In genomic region chr3:89857353-89857752, GRCm38 (mm10) we compare ENCODE assay signal across 10 mouse cellular contexts. TPM values are rescaled to one million over a fixed set of nuclear protein-coding genes. Genes with fewer than 3 reads are reported as not detected.
DNase-seq lines count a peak whose midpoint lies in the region; ATAC-seq and TF ChIP-seq lines count a peak whose summit lies in the region.
"Had no signal": no experiment of that assay in that cellular context is flagged by ENCODE, and none has a peak within 500 bp of the region (broad histone marks: within the 10 kb centered on the region; RNA-seq: fewer than 3 reads in every experiment).

No protein-coding gene starts in this region.

- H3K27ac ChIP-seq in heart, postnatal 0 days (ENCODE audit: low read depth): no peak overlapping the region
- H3K27ac ChIP-seq in stomach, postnatal 0 days (replicated peaks): no peak overlapping the region
- no peak overlapping the region for H3K27ac ChIP-seq in intestine, embryonic 15.5 days
- H3K27ac ChIP-seq: forebrain, embryonic 13.5 days; heart, embryonic 13.5 days had no signal

- no peaks in the 10 kb centered on the region for H3K4me1 ChIP-seq in heart, postnatal 0 days (ENCODE audit: control insufficient read depth, insufficient read depth)
- no peaks in the 10 kb centered on the region for H3K4me1 ChIP-seq in stomach, postnatal 0 days (replicated peaks; ENCODE audit: control insufficient read depth, insufficient read depth)
- 0 out of 2 replicates have a peak, but pooled peaks cover 6% of the 10 kb centered on the region for H3K4me1 ChIP-seq in intestine, embryonic 15.5 days (replicated peaks)

- H3K4me2 ChIP-seq in heart, postnatal 0 days (ENCODE audit: low read depth, low read length): no peak overlapping the region
- H3K4me2 ChIP-seq in stomach, postnatal 0 days (replicated peaks; ENCODE audit: low read depth): no peak overlapping the region
- H3K4me2 ChIP-seq in intestine, embryonic 15.5 days (replicated peaks): no peak overlapping the region
- H3K4me2 ChIP-seq: forebrain, embryonic 13.5 days; heart, embryonic 13.5 days had no signal

- no peaks in the 10 kb centered on the region for H3K27me3 ChIP-seq in heart, postnatal 0 days (ENCODE audit: control insufficient read depth, insufficient read depth, low read length)
- H3K27me3 ChIP-seq in stomach, postnatal 0 days (ENCODE audit: control insufficient read depth, insufficient read depth, low read length): no peaks in the 10 kb centered on the region
- no peaks in the 10 kb centered on the region for H3K27me3 ChIP-seq in intestine, embryonic 15.5 days (replicated peaks)
- H3K27me3 ChIP-seq: forebrain, embryonic 13.5 days; heart, embryonic 13.5 days had no signal

- WGBS in heart, postnatal 0 days: 74% methylated on average over 3 of the region's 3 CpGs
- WGBS in stomach, postnatal 0 days: 79% methylated on average over 3 of the region's 3 CpGs
- 90% methylated on average over 3 of the region's 3 CpGs for WGBS in intestine, embryonic 15.5 days

- no peak for ATAC-seq in heart, postnatal 0 days (ENCODE audit: insufficient read depth, low read depth)
- no peak for ATAC-seq in stomach, postnatal 0 days (ENCODE audit: low FRiP score, low TSS enrichment)
- ATAC-seq in intestine, embryonic 15.5 days: no peak
- ATAC-seq: forebrain, embryonic 13.5 days had no signal

- no peak overlapping the region for H3K9ac ChIP-seq in heart, postnatal 0 days (replicated peaks; ENCODE audit: low read depth, low read length)
- H3K9ac ChIP-seq in stomach, postnatal 0 days (ENCODE audit: low read length): no peak overlapping the region
- no peak overlapping the region for H3K9ac ChIP-seq in intestine, embryonic 15.5 days
- H3K9ac ChIP-seq: forebrain, embryonic 13.5 days; heart, embryonic 13.5 days had no signal

- no peak for DNase-seq in heart, postnatal 0 days (ENCODE audit: low spot score)
- DNase-seq in heart, adult 8-10 months (ENCODE audit: low spot score): no peak
- DNase-seq in right cerebral cortex, postnatal 14 days: peak; percentile 23
- DNase-seq in right cerebral cortex, adult 18-20 months: no peak
- DNase-seq in brain, embryonic 14.5 days (ENCODE audit: low read depth): no peak
- no peak for DNase-seq in stomach, postnatal 0 days (ENCODE audit: low spot score)
- DNase-seq in gastrocnemius, postnatal 10 days: no peak

- H3K4me3 ChIP-seq in heart, postnatal 0 days (ENCODE audit: low read depth, low read length): no peak overlapping the region
- no peak overlapping the region for H3K4me3 ChIP-seq in stomach, postnatal 0 days (ENCODE audit: low read depth, low read length)
- H3K4me3 ChIP-seq in intestine, embryonic 15.5 days (replicated peaks): no peak overlapping the region
- H3K4me3 ChIP-seq: forebrain, embryonic 13.5 days; heart, embryonic 13.5 days had no signal

- H3K9me3 ChIP-seq in heart, postnatal 0 days (replicated peaks; ENCODE audit: control insufficient read depth, low read length): no peaks in the 10 kb centered on the region
- no peaks in the 10 kb centered on the region for H3K9me3 ChIP-seq in stomach, postnatal 0 days (ENCODE audit: control insufficient read depth, low read length)
- no peaks in the 10 kb centered on the region for H3K9me3 ChIP-seq in intestine, embryonic 15.5 days
- H3K9me3 ChIP-seq: forebrain, embryonic 13.5 days; heart, embryonic 13.5 days had no signal

- peak; percentile 22; the same call in 1 of the 2 replicates for TF ChIP-seq CTCF in heart, postnatal 0 days (IDR thresholded peaks at IDR 0.05; ENCODE audit: low read depth)
- TF ChIP-seq CTCF in brain, embryonic 14.5 days (IDR thresholded peaks at IDR 0.05; ENCODE audit: borderline replicate concordance, extremely low read depth, insufficient read depth, insufficient read length): peak; percentile 46; the same call in 1 of the 2 replicates
- TF ChIP-seq CTCF in stomach, postnatal 0 days (IDR thresholded peaks at IDR 0.05; ENCODE audit: low read depth): peak; percentile 64

- no peak for TF ChIP-seq POLR2A in brain, embryonic 14.5 days (IDR thresholded peaks at IDR 0.05; ENCODE audit: borderline replicate concordance, extremely low read depth, insufficient read depth, insufficient read length, poor library complexity, severe bottlenecking)

- TF ChIP-seq EP300 in heart, postnatal 0 days (IDR thresholded peaks at IDR 0.05; ENCODE audit: low read depth): no peak
- no peak for TF ChIP-seq EP300 in stomach, postnatal 0 days (optimal IDR thresholded peaks at IDR 0.05)

- H3K36me3 ChIP-seq in heart, postnatal 0 days (replicated peaks; ENCODE audit: control insufficient read depth, insufficient read depth, low read length): peaks cover 1% of the 10 kb centered on the region
- no peaks in the 10 kb centered on the region for H3K36me3 ChIP-seq in stomach, postnatal 0 days (ENCODE audit: control insufficient read depth, insufficient read depth, low read length)
- 0 out of 2 replicates have a peak, but pooled peaks cover 3% of the 10 kb centered on the region for H3K36me3 ChIP-seq in intestine, embryonic 15.5 days

RNA-seq across cellular contexts. Expression of gene She, which starts 26.2 kb away (rescaled TPM):
- 11.9 and 14.1 TPM in 2 replicates for total RNA-seq in heart, postnatal 0 days (2014; rRNA removed; ENCODE audit: low replicate concordance)
- polyA plus RNA-seq in heart, postnatal 0 days (2015; fragmentation: Nextera tagmentation; extraction: Ambion mirVana): 4.0 and 4.6 TPM in 2 replicates
- 10 to 100 TPM in 3 of 4 experiments, 1 to 10 TPM in 1; 8.5 to 14.1 (median 12.4) TPM for total RNA-seq in heart, adult 8-10 months (2022)
- 0.77 and 2.0 TPM in 2 replicates for polyA plus RNA-seq in brain, embryonic 14.5 days (2012; rRNA removed)
- 1.4 and 1.5 TPM in 2 replicates for polyA plus RNA-seq in stomach, postnatal 0 days (2015; fragmentation: Nextera tagmentation; extraction: Ambion mirVana)
- 10 to 100 TPM in 1 of 2 experiments, 1 to 10 TPM in 1; 9.4 to 10.7 TPM for total RNA-seq in gastrocnemius, postnatal 10 days (2021)
- 3.7 and 3.8 TPM in 2 replicates for polyA plus RNA-seq in intestine, embryonic 15.5 days (2015; fragmentation: Nextera tagmentation; extraction: Ambion mirVana)

RNA-seq across cellular contexts. Expression of gene Il6ra, which starts 55.6 kb away (rescaled TPM):
- total RNA-seq in heart, postnatal 0 days (2014; rRNA removed; ENCODE audit: low replicate concordance): 2.0 and 3.1 TPM in 2 replicates
- polyA plus RNA-seq in heart, postnatal 0 days (2015; fragmentation: Nextera tagmentation; extraction: Ambion mirVana): 0.92 and 1.1 TPM in 2 replicates
- 1 to 10 TPM; 2.8 to 4.3 (median 3.1) TPM for total RNA-seq in heart, adult 8-10 months (2022)
- polyA plus RNA-seq in brain, embryonic 14.5 days (2012; rRNA removed): 0.45 and 0.93 TPM in 2 replicates
- polyA plus RNA-seq in stomach, postnatal 0 days (2015; fragmentation: Nextera tagmentation; extraction: Ambion mirVana): 4.3 and 4.5 TPM in 2 replicates
- 1 to 10 TPM; 2.4 to 3.1 TPM for total RNA-seq in gastrocnemius, postnatal 10 days (2021)
- 2.3 and 2.8 TPM in 2 replicates for polyA plus RNA-seq in intestine, embryonic 15.5 days (2015; fragmentation: Nextera tagmentation; extraction: Ambion mirVana)
